Mouse (Mus musculus) hindbrain, postnatal 0 days (tissue): ENCODE data around the gene Rassf8. TPM values are rescaled to one million over a fixed set of nuclear protein-coding genes. Genes with fewer than 3 reads are reported as not detected.
A peak's percentile ranks its signal among the peaks of the same experiment; 100 is the strongest.

Experiments
- ATAC-seq: fragments of 200-750 bp; cut with Nextera tagmentation; 2 replicates; pipeline ENCODE4 v1.8.0; 2017; ENCODE audit warnings: mild to moderate bottlenecking, moderate TSS enrichment, moderate library complexity
- DNase-seq: peaks from one replicate; pipeline ENCODE4 v3.0.0-alpha.2; 2015; ENCODE audit warnings: low spot score
- H3K27ac ChIP-seq: fragments of 300-500 bp; sonication (generic); 2 replicates; pipeline ENCODE4 v1.5.1; 2014; ENCODE audit warnings: mild to moderate bottlenecking
- H3K27me3 ChIP-seq: fragments of 300-500 bp; sonication (generic); 2 replicates; pipeline ENCODE4 v1.6.1; 2014; ENCODE audit warnings: low read length, mixed read lengths; ENCODE audit not compliant: insufficient read depth
- H3K36me3 ChIP-seq: fragments of 300-500 bp; sonication (generic); 2 replicates; pipeline ENCODE4 v1.6.1; 2014; ENCODE audit warnings: low read length, mixed read lengths; ENCODE audit not compliant: insufficient read depth
- H3K4me1 ChIP-seq: fragments of 300-500 bp; sonication (generic); 2 replicates; pipeline ENCODE4 v1.6.1; 2014; ENCODE audit warnings: antibody characterized with exemption, low read length, mixed read lengths; ENCODE audit not compliant: insufficient read depth
- H3K4me2 ChIP-seq: fragments of 300-500 bp; sonication (generic); 2 replicates; pipeline ENCODE4 v1.6.1; 2014; ENCODE audit warnings: low read depth, mild to moderate bottlenecking, low read length, moderate library complexity, mixed read lengths
- H3K4me3 ChIP-seq: fragments of 300-500 bp; sonication (generic); 2 replicates; pipeline ENCODE4 v1.5.1; 2014; ENCODE audit warnings: low read length
- H3K9ac ChIP-seq: fragments of 300-500 bp; sonication (generic); replicated peaks from 2 replicates; pipeline ENCODE4 v1.6.1; 2014; ENCODE audit warnings: mild to moderate bottlenecking, low read length, moderate library complexity, mixed read lengths
- H3K9me3 ChIP-seq: fragments of 300-500 bp; sonication (generic); 2 replicates; pipeline ENCODE4 v1.6.1; 2016; ENCODE audit warnings: low read length, mixed read lengths
- CTCF ChIP-seq: IDR thresholded peaks from 2 replicates; pipeline ENCODE4 v1.5.1; 2016; ENCODE audit warnings: antibody characterized with exemption, control low read depth, low read depth
- WGBS: fragments of 180-500 bp; shearing (Covaris S2); extraction: QIAGEN DNeasy Blood & Tissue Kit; methylation state at CpG from one replicate; pipeline ENCODE4 v1.1.7; 2014; 5-methylcytosine and 5-hydroxymethylcytosine counted together
- polyA plus RNA-seq: library from polyadenylated mRNA; unstranded; fragments of >200 nt; fragmentation: Nextera tagmentation; extraction: Ambion mirVana; gene quantifications from 2 replicates; pipeline ENCODE4 v1.2.1, GENCODE M21; 2015
- total RNA-seq: library from RNA; depleted of rRNA; stranded (reverse); fragments of >200 nt; gene quantifications from 2 replicates; pipeline ENCODE4 v1.2.3, GENCODE M21; 2014

The Rassf8 gene
- total and polyA plus RNA-seq, 2 experiments from 2014 or later, result 6.5 to 18.6 TPM

GRCm38 (mm10) chr6:145770272-145771000, 23.9 kb downstream of the Rassf8 start:
- no peak for ATAC-seq
- no peaks in the 10 kb centered on the region for H3K4me1 ChIP-seq
- WGBS, result 43% methylated on average over 18 of the region's 18 CpGs

GRCm38 (mm10) chr6:145774436-145774835, 27.9 kb downstream of the Rassf8 start:
- no peak overlapping the region for H3K9ac ChIP-seq
- WGBS, result 96% methylated on average over 2 of the region's 2 CpGs
- DNase-seq, result no peak

More at GRCm38 (mm10) chr6:145770272-145771000, 23.9 kb downstream of the Rassf8 start:
- DNase-seq, result no peak
- no peak overlapping the region for H3K27ac ChIP-seq
- H3K4me2 ChIP-seq, result no peak overlapping the region
- H3K9ac ChIP-seq, result no peak overlapping the region
- no peak overlapping the region for H3K4me3 ChIP-seq
- H3K36me3 ChIP-seq, result no peaks in the 10 kb centered on the region
- TF ChIP-seq CTCF, result no peak
- H3K9me3 ChIP-seq, result no peaks in the 10 kb centered on the region
- H3K27me3 ChIP-seq, result no peaks in the 10 kb centered on the region

GRCm38 (mm10) chr6:145776241-145776640, 29.7 kb downstream of the Rassf8 start:
- TF ChIP-seq CTCF, result no peak
- no peak for ATAC-seq

More at GRCm38 (mm10) chr6:145774436-145774835, 27.9 kb downstream of the Rassf8 start:
- no peak for ATAC-seq
- Histone ChIP-seq H3K36me3 (no peaks in the 10 kb centered on the region), H3K4me3 (no peak overlapping the region), H3K4me1 (no peaks in the 10 kb centered on the region), H3K27ac (no peak overlapping the region), H3K27me3 (no peaks in the 10 kb centered on the region), H3K9me3 (no peaks in the 10 kb centered on the region), H3K4me2 (no peak overlapping the region)
- TF ChIP-seq CTCF, result no peak

DNA sequence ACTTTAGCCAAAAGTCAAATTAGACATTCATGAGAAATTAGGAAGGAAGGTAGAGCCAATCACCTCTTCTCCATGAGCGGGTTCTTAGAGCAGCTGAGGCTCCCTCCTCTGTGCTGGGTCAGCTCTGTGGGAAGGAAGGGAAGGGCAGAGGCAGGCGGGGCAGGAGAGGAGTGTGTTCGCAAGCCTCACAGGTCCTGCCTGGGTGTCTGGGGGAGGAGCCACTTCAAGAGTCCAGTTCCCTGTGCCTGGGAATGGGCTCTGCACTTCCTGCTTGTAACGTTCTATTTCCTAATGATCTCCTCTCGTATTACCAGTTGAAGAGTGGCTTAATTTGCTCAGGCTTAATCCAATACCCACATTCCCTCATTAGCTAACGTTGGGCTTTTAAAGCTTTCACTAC, 32.8 kb downstream of the Rassf8 start:
- WGBS, result 49% methylated on average over 6 of the region's 6 CpGs
- no peak for ATAC-seq
- Histone ChIP-seq H3K9me3 (no peaks in the 10 kb centered on the region), H3K4me1 (no peaks in the 10 kb centered on the region), H3K27ac (no peak overlapping the region), H3K4me3 (no peak overlapping the region), H3K36me3 (no peaks in the 10 kb centered on the region), H3K9ac (no peak overlapping the region), H3K27me3 (no peaks in the 10 kb centered on the region), H3K4me2 (no peak overlapping the region)
- no peak for TF ChIP-seq CTCF
- DNase-seq, result no peak

More at GRCm38 (mm10) chr6:145776241-145776640, 29.7 kb downstream of the Rassf8 start:
- H3K36me3 ChIP-seq, result no peaks in the 10 kb centered on the region
- no peak overlapping the region for H3K27ac ChIP-seq
- 73% methylated on average over 4 of the region's 4 CpGs for WGBS
- DNase-seq, result no peak
- H3K4me2 ChIP-seq, result no peak overlapping the region
- no peak overlapping the region for H3K4me3 ChIP-seq
- H3K9ac ChIP-seq, result no peak overlapping the region
- H3K9me3 ChIP-seq, result no peaks in the 10 kb centered on the region
- H3K27me3 ChIP-seq, result no peaks in the 10 kb centered on the region
- H3K4me1 ChIP-seq, result no peaks in the 10 kb centered on the region

GRCm38 (mm10) chr6:145780180-145780802, 33.7 kb downstream of the Rassf8 start:
- no peak for TF ChIP-seq CTCF
- no peak for ATAC-seq
- no peak overlapping the region for H3K4me2 ChIP-seq
- H3K36me3 ChIP-seq, result no peaks in the 10 kb centered on the region
- H3K27me3 ChIP-seq, result no peaks in the 10 kb centered on the region
- no peak overlapping the region for H3K4me3 ChIP-seq
- H3K4me1 ChIP-seq, result no peaks in the 10 kb centered on the region
- H3K27ac ChIP-seq, result no peak overlapping the region
- no peak overlapping the region for H3K9ac ChIP-seq
- DNase-seq, result no peak
- H3K9me3 ChIP-seq, result no peaks in the 10 kb centered on the region
- WGBS, result 71% methylated on average over 8 of the region's 8 CpGs

DNA sequence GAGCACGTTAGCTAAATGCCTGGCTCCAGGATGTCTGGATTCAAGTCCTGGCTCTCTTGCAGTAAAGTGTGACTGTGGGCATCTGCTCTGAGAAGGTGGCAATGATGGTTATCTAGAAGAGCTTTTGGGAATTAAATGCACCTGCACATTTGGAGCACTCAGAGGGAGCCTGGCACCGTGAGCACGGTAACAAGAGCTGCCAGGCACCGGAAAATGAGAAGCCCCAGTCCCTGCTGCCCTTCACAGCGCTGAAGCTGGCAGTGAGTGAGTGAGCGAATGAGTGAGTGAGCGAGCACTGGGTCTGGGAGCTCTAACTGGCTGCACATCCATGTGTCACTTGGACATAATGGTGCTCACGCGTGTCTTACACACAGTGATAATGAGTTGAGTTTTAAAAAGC, 34.7 kb downstream of the Rassf8 start:
- no peak overlapping the region for H3K9ac ChIP-seq
- ATAC-seq (no peak), DNase-seq (no peak)
- H3K4me1 ChIP-seq, result no peaks in the 10 kb centered on the region
- 58% methylated on average over 9 of the region's 9 CpGs for WGBS
- H3K27ac ChIP-seq, result peak overlapping the region; percentile 1; the same call in 1 of the 2 replicates
- H3K27me3 ChIP-seq, result no peaks in the 10 kb centered on the region
- H3K4me3 ChIP-seq, result no peak overlapping the region
- TF ChIP-seq CTCF, result no peak
- no peaks in the 10 kb centered on the region for H3K36me3 ChIP-seq
- H3K9me3 ChIP-seq, result no peaks in the 10 kb centered on the region
- H3K4me2 ChIP-seq, result no peak overlapping the region

DNA sequence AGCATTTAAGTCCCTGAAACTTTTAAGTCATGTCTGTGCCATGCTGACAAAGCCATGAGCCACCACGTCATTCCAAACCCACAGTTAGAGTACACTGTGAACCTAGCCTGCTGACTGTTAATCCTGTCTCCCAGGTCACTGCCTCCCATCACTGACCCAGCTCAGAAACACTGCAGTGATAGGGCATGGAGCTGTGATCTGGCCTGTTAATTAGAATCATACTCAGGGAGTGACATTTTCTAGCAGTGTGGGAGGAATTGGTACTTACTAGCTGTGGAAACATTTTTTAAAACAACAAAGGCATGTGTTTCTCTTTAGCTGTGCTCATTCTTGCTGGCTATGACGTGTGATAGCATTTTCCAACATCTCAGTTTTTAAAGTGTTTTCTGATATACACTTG, 35.4 kb downstream of the Rassf8 start:
- no peak overlapping the region for H3K27ac ChIP-seq
- no peak overlapping the region for H3K4me2 ChIP-seq
- no peaks in the 10 kb centered on the region for H3K27me3 ChIP-seq
- ATAC-seq (no peak), DNase-seq (no peak)
- H3K4me3 ChIP-seq, result no peak overlapping the region
- H3K9me3 ChIP-seq, result no peaks in the 10 kb centered on the region
- H3K9ac ChIP-seq, result no peak overlapping the region
- no peak for TF ChIP-seq CTCF
- H3K36me3 ChIP-seq, result no peaks in the 10 kb centered on the region
- WGBS, result 66% methylated on average over 2 of the region's 2 CpGs
- H3K4me1 ChIP-seq, result no peaks in the 10 kb centered on the region
